Mouse (Mus musculus): ENCODE measurements around the gene Mctp1.

GRCm38 (mm10) chr13:76801126-76801632, 416.8 kb downstream of the Mctp1 start:
- no peak for TF ChIP-seq CTCF (IDR thresholded peaks at IDR 0.05; ENCODE audit: extremely low read depth, insufficient read depth, low read length)
- TF ChIP-seq POLR2A (IDR thresholded peaks at IDR 0.05; ENCODE audit: extremely low read depth, insufficient read depth, low read length) = no peak
